Mouse (Mus musculus): ENCODE measurements around the gene Cela1.

- no peak for TF ChIP-seq POLR2A (IDR thresholded peaks at IDR 0.05; ENCODE audit: low read depth, low read length)
- TF ChIP-seq CTCF (IDR thresholded peaks at IDR 0.05; ENCODE audit: extremely low read depth, insufficient read depth, insufficient read length, insufficient replicate concordance) = no peak
Measured at GRCm38 (mm10) chr15:100701108-100701507, 13.4 kb upstream of the Cela1 start.

All from spleen, adult 2 months (tissue).